Mouse (Mus musculus) neural tube, embryonic 12.5 days (tissue): Measurements from ENCODE around the gene Lmbr1l. TPM values are rescaled to one million over a fixed set of nuclear protein-coding genes. Genes with fewer than 3 reads are reported as not detected.
"Not testable (repeated sequence)": the region's sequence is repeated elsewhere in the genome, so short reads cannot be mapped to it uniquely, and the experiment has no call there.

Source experiments
- ATAC-seq: fragments of 200-750 bp; cut with Nextera tagmentation; 2 replicates; pipeline ENCODE4 v1.8.0; 2017; ENCODE audit warnings: low read depth, mild to moderate bottlenecking, moderate TSS enrichment, moderate library complexity; ENCODE audit not compliant: low FRiP score
- H3K27ac ChIP-seq: fragments of 300-500 bp; sonication (generic); 2 replicates; pipeline ENCODE4 v1.5.1; 2016
- H3K27me3 ChIP-seq: fragments of 300-500 bp; sonication (generic); replicated peaks from 2 replicates; pipeline ENCODE4 v1.6.1; 2016; ENCODE audit warnings: mild to moderate bottlenecking
- H3K36me3 ChIP-seq: fragments of 300-500 bp; sonication (generic); 2 replicates; pipeline ENCODE4 v1.6.1; 2016; ENCODE audit warnings: mild to moderate bottlenecking
- H3K4me1 ChIP-seq: fragments of 300-500 bp; sonication (generic); 2 replicates; pipeline ENCODE4 v1.6.1; 2016
- H3K4me2 ChIP-seq: fragments of 300-500 bp; sonication (generic); replicated peaks from 2 replicates; pipeline ENCODE4 v1.6.1; 2016; ENCODE audit warnings: mild to moderate bottlenecking
- H3K4me3 ChIP-seq: fragments of 300-500 bp; sonication (generic); 2 replicates; pipeline ENCODE4 v1.5.1; 2016
- H3K9ac ChIP-seq: fragments of 300-500 bp; sonication (generic); 2 replicates; pipeline ENCODE4 v1.6.1; 2016; ENCODE audit warnings: mild to moderate bottlenecking
- H3K9me3 ChIP-seq: fragments of 300-500 bp; sonication (generic); 2 replicates; pipeline ENCODE4 v1.6.1; 2016; ENCODE audit warnings: mild to moderate bottlenecking
- WGBS: fragments of 180-500 bp; shearing (Covaris S2); methylation state at CpG from one replicate; pipeline ENCODE4 v1.1.7; 2016; 5-methylcytosine and 5-hydroxymethylcytosine counted together
- polyA plus RNA-seq: library from polyadenylated mRNA; unstranded; fragments of >200 nt; fragmentation: Nextera tagmentation; extraction: Ambion mirVana; gene quantifications from 2 replicates; pipeline ENCODE4 v1.2.1, GENCODE M21; 2016

Lmbr1l gene
- polyA plus RNA-seq, 1 experiment from 2014 or later = 40.0 TPM

DNA sequence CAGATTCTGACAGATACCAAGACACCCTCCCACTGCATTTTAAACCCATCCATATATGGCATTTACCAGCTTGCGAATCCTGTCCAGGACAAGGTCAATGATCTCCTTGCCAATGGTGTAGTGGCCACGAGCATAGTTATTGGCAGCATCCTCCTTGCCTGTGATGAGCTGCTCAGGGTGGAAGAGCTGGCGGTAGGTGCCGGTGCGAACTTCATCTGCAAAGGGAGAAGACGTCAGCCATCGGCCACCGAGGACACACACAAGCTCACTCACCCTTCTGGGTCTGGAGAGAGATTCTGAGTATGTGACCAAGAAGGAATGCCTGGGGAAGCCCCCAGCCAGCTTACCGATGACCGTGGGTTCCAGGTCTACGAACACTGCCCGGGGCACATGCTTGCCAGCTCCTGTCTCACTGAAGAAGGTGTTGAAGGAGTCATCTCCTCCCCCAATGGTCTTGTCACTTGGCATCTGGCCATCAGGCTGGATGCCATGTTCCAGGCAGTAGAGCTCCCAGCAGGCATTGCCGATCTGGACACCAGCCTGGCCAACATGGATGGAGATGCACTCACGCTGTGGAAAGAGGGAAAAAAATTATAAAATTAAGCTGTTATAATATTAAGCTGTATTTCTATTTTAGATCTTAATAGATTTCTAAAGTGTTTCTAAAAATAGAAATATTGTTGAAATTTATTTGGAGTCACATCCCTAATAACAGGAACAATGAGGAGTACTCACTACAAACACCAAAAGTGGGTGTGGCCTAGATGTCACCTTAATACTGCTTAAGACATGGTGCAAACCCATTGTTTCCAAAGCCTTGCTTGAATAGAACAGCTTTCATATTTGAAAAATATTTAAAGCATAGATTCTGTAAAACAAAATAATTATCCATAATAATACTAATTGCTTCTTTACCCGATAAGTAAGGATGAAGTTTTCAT lies 33.4 kb upstream of the Lmbr1l start:
- Histone ChIP-seq H3K36me3 (peaks cover 13% of the 10 kb centered on the region), H3K27ac (peak overlapping the region; percentile 84), H3K4me2 (peak overlapping the region; percentile 60), H3K9ac (peak overlapping the region; percentile 100), H3K4me3 (peak overlapping the region; percentile 91)
- not testable (repeated sequence) for H3K27me3 ChIP-seq, H3K4me1 ChIP-seq, ATAC-seq, H3K9me3 ChIP-seq
- 83% methylated on average over 11 of the region's 15 CpGs for WGBS

DNA sequence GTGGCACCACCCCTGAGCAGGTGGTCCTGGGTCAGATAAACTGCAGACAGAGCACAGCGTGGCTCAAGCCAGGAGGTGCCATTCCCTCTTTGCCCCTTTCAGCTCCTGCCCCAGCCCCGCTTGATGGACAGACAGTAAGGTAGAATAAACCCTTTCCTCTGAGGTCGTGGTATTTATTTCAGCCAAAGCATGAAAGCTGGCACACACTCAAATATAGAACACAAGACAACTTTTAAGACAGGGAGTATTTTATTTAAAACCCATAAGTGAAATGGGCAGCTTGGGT lies 31.5 kb upstream of the Lmbr1l start:
- no peaks in the 10 kb centered on the region for H3K4me1 ChIP-seq
- H3K9me3 ChIP-seq = no peaks in the 10 kb centered on the region
- H3K4me2 ChIP-seq = peak overlapping the region; percentile 55
- no peaks in the 10 kb centered on the region for H3K27me3 ChIP-seq
- peak overlapping the region; percentile 21 for H3K4me3 ChIP-seq
- H3K27ac ChIP-seq = 0 out of 2 replicates have a peak overlapping the region, but pooled peaks have one; percentile 5
- peaks cover 13% of the 10 kb centered on the region for H3K36me3 ChIP-seq
- WGBS = 44% methylated on average over 3 of the region's 3 CpGs
- ATAC-seq = no peak
- peak overlapping the region; percentile 51 for H3K9ac ChIP-seq

DNA sequence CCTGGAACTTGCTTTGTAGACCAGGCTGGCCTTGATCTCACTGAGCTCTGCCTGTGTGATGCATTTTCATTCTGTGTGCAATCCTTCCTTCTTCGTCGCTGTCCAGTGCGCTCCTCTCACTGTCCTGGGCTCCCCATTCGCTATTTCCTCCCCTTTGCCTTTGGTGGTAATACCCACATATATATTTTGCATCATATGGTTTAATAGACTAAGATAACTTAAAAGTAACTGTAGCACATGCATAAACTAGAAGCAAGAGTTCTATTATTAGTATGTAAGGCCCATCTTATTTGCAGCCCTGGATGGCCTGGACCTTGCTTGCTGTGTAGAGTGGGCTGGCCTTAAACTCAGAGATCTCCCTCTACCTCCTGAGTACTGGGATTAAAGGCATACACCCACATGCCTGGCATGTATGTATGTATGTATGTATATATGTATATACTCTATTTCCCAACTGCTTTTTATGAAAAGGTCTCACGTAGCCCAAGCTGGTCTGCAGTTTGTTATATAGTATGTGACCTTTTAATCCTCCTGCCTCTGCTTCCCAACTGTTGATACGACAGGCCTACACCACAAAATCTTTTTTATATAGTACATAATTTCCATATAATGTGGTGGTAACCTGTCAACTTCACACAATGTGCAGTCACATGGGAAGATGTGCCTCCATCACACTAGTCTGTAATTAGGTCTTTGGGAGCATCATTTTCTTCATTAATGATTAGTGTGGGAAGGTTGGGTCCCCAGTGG lies 31.0 kb upstream of the Lmbr1l start:
- 59% methylated on average over 6 of the region's 6 CpGs for WGBS
- Histone ChIP-seq H3K36me3 (peaks cover 13% of the 10 kb centered on the region), H3K4me2 (peak overlapping the region; percentile 55), H3K9ac (peak overlapping the region; percentile 51), H3K4me1 (no peaks in the 10 kb centered on the region), H3K27me3 (no peaks in the 10 kb centered on the region), H3K4me3 (peak overlapping the region; percentile 21), H3K27ac (0 out of 2 replicates have a peak overlapping the region, but pooled peaks have one; percentile 5), H3K9me3 (no peaks in the 10 kb centered on the region)
- ATAC-seq = no peak

DNA sequence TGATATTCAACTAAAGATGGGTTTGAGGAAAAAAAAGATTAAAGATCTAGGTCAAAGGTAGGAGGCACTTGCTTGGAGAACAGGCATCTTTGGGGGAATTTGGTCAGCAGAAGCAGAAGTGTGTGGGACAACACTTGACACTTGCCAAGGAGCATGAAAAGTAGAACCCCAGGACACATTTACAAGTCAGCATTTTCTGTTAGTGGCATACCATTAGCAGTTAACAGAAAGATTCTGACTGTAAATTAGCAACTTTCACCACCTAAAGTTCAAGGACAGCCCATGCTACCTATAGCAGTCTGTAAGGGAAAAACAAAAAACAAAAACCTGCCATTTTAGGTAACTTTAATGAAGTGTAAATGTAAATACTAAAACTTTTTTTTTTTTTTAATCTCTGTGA lies 30.4 kb upstream of the Lmbr1l start:
- no peaks in the 10 kb centered on the region for H3K9me3 ChIP-seq
- no peaks in the 10 kb centered on the region for H3K4me1 ChIP-seq
- no peak overlapping the region for H3K4me3 ChIP-seq
- no peak overlapping the region for H3K27ac ChIP-seq
- H3K27me3 ChIP-seq = no peaks in the 10 kb centered on the region
- no peak for ATAC-seq
- peaks cover 13% of the 10 kb centered on the region for H3K36me3 ChIP-seq
- peak overlapping the region; percentile 55 for H3K4me2 ChIP-seq
- no peak overlapping the region for H3K9ac ChIP-seq

DNA sequence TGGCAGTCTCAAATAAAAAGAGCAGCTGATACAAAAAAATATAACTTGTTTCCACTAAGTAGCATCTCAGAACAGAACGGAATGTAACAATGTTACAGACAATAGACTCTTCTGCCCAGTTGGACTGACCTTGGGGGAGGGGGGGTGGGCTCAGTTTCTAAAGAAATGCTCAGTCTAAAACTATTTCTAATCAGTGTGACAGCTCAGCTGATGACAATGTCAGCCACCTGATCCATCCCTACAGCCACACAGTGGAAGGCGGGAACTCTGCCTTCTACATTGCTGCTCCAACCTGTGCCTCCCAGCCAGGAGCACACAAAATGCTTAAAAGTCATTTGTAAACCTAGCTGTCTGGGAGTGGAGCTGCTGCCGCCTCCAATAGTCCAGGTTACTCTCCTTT lies 29.9 kb upstream of the Lmbr1l start:
- 32% methylated on average over 3 of the region's 3 CpGs for WGBS
- Histone ChIP-seq H3K4me1 (no peaks in the 10 kb centered on the region), H3K9me3 (no peaks in the 10 kb centered on the region), H3K27me3 (no peaks in the 10 kb centered on the region), H3K4me3 (no peak overlapping the region), H3K36me3 (peaks cover 13% of the 10 kb centered on the region), H3K27ac (peak overlapping the region; percentile 7; the same call in 1 of the 2 replicates), H3K9ac (no peak overlapping the region), H3K4me2 (0 out of 2 replicates have a peak overlapping the region, but pooled peaks have one; percentile 55)
- no peak for ATAC-seq

DNA sequence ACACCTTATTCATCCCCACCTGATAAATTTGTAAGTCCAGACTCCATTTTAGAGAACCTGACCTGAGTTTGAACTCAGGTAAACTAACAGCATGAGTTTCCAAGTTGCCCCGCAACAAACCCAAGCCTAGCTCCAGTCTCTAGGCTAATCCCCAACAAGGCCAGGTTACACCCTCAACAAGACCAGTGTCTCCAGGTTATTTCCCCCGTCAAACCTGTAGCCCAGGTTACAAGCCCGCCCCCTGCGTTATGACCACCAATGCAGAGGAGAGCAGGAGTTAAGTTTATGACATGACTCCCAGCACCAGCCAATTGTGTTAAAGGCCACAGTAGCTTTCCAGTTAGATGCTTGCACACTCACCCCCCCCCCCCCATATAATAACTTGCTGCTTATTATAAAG lies 25.1 kb upstream of the Lmbr1l start:
- no peaks in the 10 kb centered on the region for H3K27me3 ChIP-seq
- no peaks in the 10 kb centered on the region for H3K36me3 ChIP-seq
- no peak overlapping the region for H3K27ac ChIP-seq
- no peak overlapping the region for H3K4me2 ChIP-seq
- H3K9me3 ChIP-seq = no peaks in the 10 kb centered on the region
- H3K9ac ChIP-seq = no peak overlapping the region
- H3K4me1 ChIP-seq = no peaks in the 10 kb centered on the region
- H3K4me3 ChIP-seq = no peak overlapping the region
- WGBS = 67% methylated on average over 4 of the region's 4 CpGs
- ATAC-seq = no peak

DNA sequence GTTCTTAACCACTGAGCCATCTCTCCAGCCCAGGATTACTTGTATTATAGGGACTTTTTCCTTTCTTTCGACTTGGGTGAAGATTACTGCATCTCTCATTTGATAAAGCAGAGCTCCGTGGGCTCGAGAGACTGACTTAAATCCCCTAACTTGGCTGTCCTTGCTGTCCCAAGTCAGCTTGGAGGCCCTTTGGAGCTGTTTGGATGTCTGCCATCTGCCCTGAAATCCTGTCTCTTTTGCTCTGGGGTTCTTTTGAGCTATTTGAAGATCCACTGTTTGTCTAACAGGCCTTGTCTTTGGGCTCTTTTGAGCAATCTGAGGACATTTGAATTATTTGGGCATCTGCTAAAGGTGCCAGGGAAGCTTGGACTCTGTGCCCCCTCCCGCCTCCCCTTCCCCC lies 24.1 kb upstream of the Lmbr1l start:
- Histone ChIP-seq H3K36me3 (no peaks in the 10 kb centered on the region), H3K4me2 (no peak overlapping the region), H3K4me3 (no peak overlapping the region), H3K27me3 (no peaks in the 10 kb centered on the region), H3K4me1 (no peaks in the 10 kb centered on the region), H3K9ac (no peak overlapping the region), H3K27ac (no peak overlapping the region), H3K9me3 (no peaks in the 10 kb centered on the region)
- ATAC-seq = no peak
- WGBS = 91% methylated on average over 4 of the region's 4 CpGs

DNA sequence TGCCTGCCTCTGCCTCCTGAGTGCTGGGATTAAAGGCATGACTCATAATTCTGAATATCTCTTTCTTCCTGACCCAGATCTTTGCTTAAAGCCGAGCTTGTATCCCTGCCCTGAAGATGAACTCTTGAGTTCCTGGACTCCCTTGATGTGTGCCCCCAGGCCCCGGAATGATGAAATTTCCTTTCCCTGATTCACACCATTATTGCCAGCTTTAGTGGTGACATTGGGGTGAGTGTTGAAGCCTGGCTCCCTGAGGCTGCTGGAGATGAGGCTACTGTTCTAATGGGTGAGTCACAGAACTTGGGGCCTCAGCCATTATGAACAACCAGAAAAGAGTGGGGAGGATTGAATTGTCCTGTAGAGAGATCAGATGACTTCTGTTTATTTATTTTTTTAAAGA lies 23.5 kb upstream of the Lmbr1l start:
- no peak overlapping the region for H3K4me3 ChIP-seq
- H3K4me1 ChIP-seq = no peaks in the 10 kb centered on the region
- WGBS = 76% methylated on average over 2 of the region's 2 CpGs
- H3K9me3 ChIP-seq = no peaks in the 10 kb centered on the region
- no peaks in the 10 kb centered on the region for H3K27me3 ChIP-seq
- ATAC-seq = no peak
- H3K4me2 ChIP-seq = no peak overlapping the region
- H3K9ac ChIP-seq = no peak overlapping the region
- H3K36me3 ChIP-seq = no peaks in the 10 kb centered on the region
- no peak overlapping the region for H3K27ac ChIP-seq

DNA sequence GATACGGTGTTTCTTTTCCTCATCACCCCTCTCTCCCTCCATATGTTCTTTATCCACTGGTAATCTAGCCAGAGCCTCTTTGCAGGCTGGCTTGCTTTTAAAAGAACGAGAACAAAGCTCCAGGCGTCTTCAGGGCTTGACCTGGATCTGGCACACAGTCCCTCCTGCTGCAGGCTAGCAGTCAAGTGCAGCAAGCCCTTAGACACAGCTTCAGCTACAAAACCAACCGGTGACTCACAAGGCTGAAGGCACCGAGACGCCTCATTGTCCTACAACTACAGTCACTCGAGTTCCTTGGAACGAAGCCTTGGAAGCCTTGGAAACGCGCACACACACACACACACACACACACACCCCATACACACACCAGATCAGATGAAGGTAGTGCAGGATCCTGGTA lies 22.8 kb upstream of the Lmbr1l start:
- no peak overlapping the region for H3K4me3 ChIP-seq
- H3K9ac ChIP-seq = no peak overlapping the region
- no peaks in the 10 kb centered on the region for H3K36me3 ChIP-seq
- ATAC-seq = no peak
- whole genome bisulfite sequencing = 72% methylated on average over 10 of the region's 10 CpGs
- no peaks in the 10 kb centered on the region for H3K27me3 ChIP-seq
- no peaks in the 10 kb centered on the region for H3K4me1 ChIP-seq
- H3K9me3 ChIP-seq = no peaks in the 10 kb centered on the region
- H3K27ac ChIP-seq = no peak overlapping the region
- no peak overlapping the region for H3K4me2 ChIP-seq

DNA sequence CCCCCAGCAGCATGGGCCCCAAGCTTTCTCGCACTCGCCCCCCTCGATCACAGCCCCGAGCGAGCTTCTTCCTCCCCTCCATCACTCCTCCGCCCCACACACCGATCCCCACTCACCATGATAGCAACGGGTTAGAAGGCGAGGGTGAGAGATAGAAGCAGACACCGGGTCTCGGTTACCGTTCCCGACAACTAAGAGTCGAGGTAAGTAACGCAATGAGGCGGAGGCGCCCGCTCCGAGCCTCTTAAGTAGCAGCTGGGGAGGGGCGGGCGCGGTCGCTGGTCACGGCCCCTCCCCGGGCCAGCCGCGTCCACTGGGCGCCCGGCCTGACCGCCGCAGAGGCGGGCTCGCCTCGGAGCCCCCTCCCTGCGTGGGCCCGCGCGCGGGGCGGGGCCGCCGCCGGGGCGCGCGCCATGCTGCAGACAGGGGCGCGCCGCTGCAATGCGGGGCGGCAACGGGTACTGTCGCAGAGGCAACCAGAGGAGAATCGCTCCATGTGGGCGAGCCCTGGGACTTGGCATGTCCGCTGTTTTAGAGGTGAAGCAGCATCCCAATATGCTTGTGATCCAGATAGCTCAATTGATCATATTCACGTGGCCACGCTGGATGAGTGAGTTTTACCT lies 16.3 kb upstream of the Lmbr1l start, which contains the start of gene Tuba1b:
TSS of gene Tuba1b (minus strand) at position 349 of the 623 bp plus-strand sequence.
- peak within 1 kb of the TSS; percentile 85 for H3K4me2 ChIP-seq
- H3K27me3 ChIP-seq = no peaks in the 10 kb centered on the region
- H3K27ac ChIP-seq = peak within 1 kb of the TSS; percentile 72
- H3K9ac ChIP-seq = peak within 1 kb of the TSS; percentile 74
- peaks cover 17% of the 10 kb centered on the region for H3K4me1 ChIP-seq
- WGBS = under 1% methylated on average over 57 of the region's 58 CpGs
- H3K4me3 ChIP-seq = peak within 1 kb of the TSS; percentile 50
- H3K36me3 ChIP-seq = peaks cover 8% of the 10 kb centered on the region; the same call in 1 of the 2 replicates
- H3K9me3 ChIP-seq = no peaks in the 10 kb centered on the region
- ATAC-seq = peak; percentile 93

DNA sequence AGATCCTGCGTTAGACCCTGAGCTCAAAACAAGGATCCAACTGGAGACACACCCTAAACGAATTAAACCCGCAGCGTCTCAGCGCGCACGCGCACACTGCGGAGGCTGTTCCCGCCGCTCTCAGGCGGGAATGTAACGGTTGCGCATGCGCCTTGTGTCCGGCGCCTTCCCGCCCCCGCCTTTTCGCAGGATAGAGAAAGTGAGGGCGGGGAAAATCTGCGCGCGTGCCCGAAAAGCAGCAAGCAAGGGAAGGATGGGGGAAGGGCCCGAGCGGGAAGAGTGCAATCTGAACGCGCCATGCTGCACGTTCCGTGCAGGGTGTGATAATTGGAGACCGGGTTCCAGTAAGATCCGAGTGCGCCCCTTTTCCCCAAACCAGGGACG lies 15.8 kb upstream of the Lmbr1l start:
- peak overlapping the region; percentile 50 for H3K4me3 ChIP-seq
- no peaks in the 10 kb centered on the region for H3K9me3 ChIP-seq
- no peaks in the 10 kb centered on the region for H3K27me3 ChIP-seq
- WGBS = under 1% methylated on average over 35 of the region's 35 CpGs
- peak; percentile 82 for ATAC-seq
- peaks cover 17% of the 10 kb centered on the region for H3K4me1 ChIP-seq
- H3K36me3 ChIP-seq = peaks cover 8% of the 10 kb centered on the region; the same call in 1 of the 2 replicates
- peak overlapping the region; percentile 74 for H3K9ac ChIP-seq
- peak overlapping the region; percentile 85 for H3K4me2 ChIP-seq
- H3K27ac ChIP-seq = peak overlapping the region; percentile 72
